Mouse (Mus musculus) stomach, adult 2 months (tissue): ENCODE data around the gene Cdh10. TPM values are rescaled to one million over a fixed set of nuclear protein-coding genes. Genes with fewer than 3 reads are reported as not detected.

Experiments used
- polyA plus RNA-seq: library from polyadenylated mRNA; depleted of rRNA; stranded (reverse); fragments of >200 nt; gene quantifications from 2 replicates; pipeline ENCODE4 v1.2.3, GENCODE M21; 2012; rRNA removed

Gene Cdh10
- polyA plus RNA-seq = not detected in 2 replicates

GRCm38 (mm10) chr15:18818185-18818973 is at the start of gene Cdh10:
TSS of gene Cdh10 (plus strand) at chr15:18818947.

